Mouse (Mus musculus) CH12.LX (cell line): ENCODE data around the gene Tmem145.

Experiments used
- EP300 ChIP-seq: IDR thresholded peaks from 2 replicates; pipeline ENCODE4 v1.6.1; 2011; ENCODE audit warnings: low read length, improper control_type of control experiment
- MAX ChIP-seq: IDR thresholded peaks from 2 replicates; pipeline ENCODE4 v1.6.1; 2011; ENCODE audit warnings: low read length, improper control_type of control experiment
- MXI1 ChIP-seq: IDR thresholded peaks from 2 replicates; pipeline ENCODE4 v1.6.1; 2011; ENCODE audit warnings: mild to moderate bottlenecking, low read depth, low read length, improper control_type of control experiment
- NELFE ChIP-seq: IDR thresholded peaks from 2 replicates; pipeline ENCODE4 v1.6.1; 2011; ENCODE audit warnings: low read depth, low read length, improper control_type of control experiment
- POLR2A ChIP-seq: IDR thresholded peaks from 2 replicates; pipeline ENCODE4 v1.6.1; 2011; ENCODE audit warnings: low read depth, mild to moderate bottlenecking, improper control_type of control experiment, low read length
- USF2 ChIP-seq: conservative IDR thresholded peaks from 2 replicates; pipeline ENCODE4 v1.6.1; 2011; ENCODE audit warnings: low read depth, low read length, improper control_type of control experiment
- ZNF384 ChIP-seq: IDR thresholded peaks from 2 replicates; pipeline ENCODE4 v1.6.1; 2012; ENCODE audit warnings: low read depth, low read length, improper control_type of control experiment, inconsistent platforms

DNA sequence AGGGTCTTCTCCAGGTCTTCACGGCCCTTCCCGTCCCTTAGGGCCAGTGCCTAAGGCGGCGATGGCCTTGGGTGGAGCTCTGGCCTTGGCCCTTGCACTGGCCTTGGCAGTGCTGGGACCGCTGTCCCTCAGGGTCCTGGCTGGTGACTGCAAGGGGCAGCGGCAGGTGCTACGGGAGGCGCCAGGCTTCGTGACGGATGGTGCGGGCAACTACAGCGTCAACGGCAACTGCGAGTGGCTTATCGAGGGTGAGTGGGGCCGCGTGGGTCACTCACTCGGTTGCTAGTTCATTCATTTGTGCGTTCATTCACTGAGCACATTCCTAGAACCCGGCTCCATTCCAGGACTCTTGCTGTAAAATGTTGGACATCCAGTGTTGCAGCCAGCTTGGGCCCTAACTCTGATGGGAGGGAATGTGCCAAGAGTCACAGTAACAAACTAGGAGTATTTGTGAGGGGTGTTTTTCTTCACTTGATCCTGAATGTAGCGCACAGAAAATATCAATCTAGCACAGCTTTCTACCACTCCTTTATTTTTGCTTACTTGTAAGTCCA, 11.6 kb downstream of the Tmem145 start:
- TF ChIP-seq USF2 (no peak), MAX (no peak), POLR2A (no peak), EP300 (no peak), MXI1 (no peak), NELFE (no peak), ZNF384 (no peak)
